In the genomic region with DNA sequence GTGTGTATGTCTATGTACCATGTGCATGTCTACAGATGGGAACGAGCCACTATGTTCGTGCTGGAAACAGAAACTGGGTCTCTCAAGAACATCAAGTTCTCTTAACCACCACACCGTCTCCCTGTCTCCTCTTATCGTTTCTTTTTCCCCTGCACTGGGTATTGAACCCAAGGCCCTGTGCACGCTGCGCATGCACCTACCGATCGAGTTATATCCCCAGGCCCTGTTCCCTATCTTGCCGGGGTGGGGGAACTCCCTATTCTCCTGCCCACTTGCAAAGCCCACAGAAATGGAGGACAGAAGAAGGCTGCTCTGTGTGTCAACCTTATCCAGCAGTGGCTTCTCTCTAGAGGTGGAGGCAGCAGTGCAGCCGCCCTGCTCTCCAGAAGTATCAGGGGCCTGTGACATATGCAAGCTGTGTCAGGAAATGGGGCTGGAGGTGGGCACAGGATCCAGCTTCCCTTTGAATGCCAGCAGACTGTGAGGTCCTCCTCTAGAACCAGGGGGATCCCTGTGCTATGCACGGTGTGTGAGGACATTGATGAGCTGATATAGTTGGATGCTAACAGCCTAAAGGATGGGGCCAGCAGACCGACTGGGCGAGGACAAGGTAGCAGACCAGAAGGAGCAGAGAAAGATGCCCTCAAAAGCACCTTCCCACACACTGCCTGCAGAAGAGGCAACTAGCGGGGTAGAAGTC, we compare ENCODE assay signal across 2 mouse cellular contexts.
TF ChIP-seq lines count a peak whose summit lies in the region.

No protein-coding gene starts in this region.

TF ChIP-seq in CH12.LX, 34 proteins besides CTCF, POLR2A, EP300 and RAD21:
- TF ChIP-seq KAT2A (IDR thresholded peaks at IDR 0.05; ENCODE audit: insufficient replicate concordance, low read length) (no peak), UBTF (IDR thresholded peaks at IDR 0.05; ENCODE audit: low read depth, low read length) (0 out of 2 replicates have a peak, but pooled peaks have one; percentile 11), TBP (conservative IDR thresholded peaks at IDR 0.05; ENCODE audit: low read depth, low read length) (0 out of 2 replicates have a peak, but pooled peaks have one; percentile 24), NRF1 (IDR thresholded peaks at IDR 0.05; ENCODE audit: low read depth, low read length) (peak; percentile 61; the same call in 1 of the 2 replicates), ZKSCAN1 (IDR thresholded peaks at IDR 0.05; ENCODE audit: borderline replicate concordance, low read depth, low read length) (no peak), ZNF384 (IDR thresholded peaks at IDR 0.05; ENCODE audit: low read depth, low read length) (no peak), POLR2AphosphoS2 (IDR thresholded peaks at IDR 0.05; ENCODE audit: low read depth, low read length) (no peak), ZMIZ1 (IDR thresholded peaks at IDR 0.05; ENCODE audit: low read depth, low read length) (no peak), TCF12 (IDR thresholded peaks at IDR 0.05; ENCODE audit: low read depth, low read length) (no peak), ZC3H11A (IDR thresholded peaks at IDR 0.05; ENCODE audit: low read depth, low read length) (no peak), BHLHE40 (IDR thresholded peaks at IDR 0.05; ENCODE audit: low read depth, low read length) (no peak), USF2 (conservative IDR thresholded peaks at IDR 0.05; ENCODE audit: low read depth, low read length) (no peak)
TF ChIP-seq in CH12.LX: peak in this region for 3.

TF ChIP-seq in MEL, 35 proteins besides CTCF, POLR2A, EP300 and RAD21:
- TF ChIP-seq NRF1 (IDR thresholded peaks at IDR 0.05; ENCODE audit: insufficient read depth, low read depth, low read length, poor library complexity, severe bottlenecking) (peak; percentile 66), MAFK (IDR thresholded peaks at IDR 0.05; ENCODE audit: borderline replicate concordance, low read depth, low read length) (0 out of 2 replicates have a peak, but pooled peaks have one; percentile 10), E2F4 (IDR thresholded peaks at IDR 0.05; ENCODE audit: borderline replicate concordance, low read depth, low read length) (no peak), MYC (IDR thresholded peaks at IDR 0.05; ENCODE audit: low read depth, low read length) (0 out of 2 replicates have a peak, but pooled peaks have one; percentile 27), ZKSCAN1 (IDR thresholded peaks at IDR 0.05; ENCODE audit: low read depth, low read length) (no peak), SIN3A (IDR thresholded peaks at IDR 0.05; ENCODE audit: low read length) (peak; percentile 57; the same call in 1 of the 2 replicates), NELFE (IDR thresholded peaks at IDR 0.05; ENCODE audit: low read depth, low read length) (0 out of 2 replicates have a peak, but pooled peaks have one; percentile 16), UBTF (IDR thresholded peaks at IDR 0.05; ENCODE audit: borderline replicate concordance, insufficient read depth, low read depth, low read length) (no peak), ETS1 (IDR thresholded peaks at IDR 0.05; ENCODE audit: low read depth, low read length) (0 out of 2 replicates have a peak, but pooled peaks have one; percentile 6), CHD2 (IDR thresholded peaks at IDR 0.05; ENCODE audit: low read length) (no peak), USF1 (IDR thresholded peaks at IDR 0.05; ENCODE audit: low read depth, low read length) (no peak), HCFC1 (IDR thresholded peaks at IDR 0.05; ENCODE audit: low read depth, low read length) (0 out of 2 replicates have a peak, but pooled peaks have one; percentile 19), RCOR1 (IDR thresholded peaks at IDR 0.05; ENCODE audit: low read depth, low read length) (no peak), MAX (IDR thresholded peaks at IDR 0.05; ENCODE audit: low read length) (peak; percentile 35; the same call in 1 of the 2 replicates), ELF1 (IDR thresholded peaks at IDR 0.05; ENCODE audit: low read depth, low read length) (0 out of 2 replicates have a peak, but pooled peaks have one; percentile 23)
